ENCODE assay signal across 8 mouse cellular contexts in genomic region chr15:5117031-5117601, GRCm38 (mm10). TPM values are rescaled to one million over a fixed set of nuclear protein-coding genes. Genes with fewer than 3 reads are reported as not detected.
DNase-seq lines count a peak whose midpoint lies in the region; ATAC-seq and TF ChIP-seq lines count a peak whose summit lies in the region.

No protein-coding gene starts in this region.

- 3% methylated on average over 22 of the region's 22 CpGs for WGBS in forebrain, embryonic 16.5 days
- 3% methylated on average over 22 of the region's 22 CpGs for WGBS in limb, embryonic 14.5 days
- 3% methylated on average over 22 of the region's 22 CpGs for WGBS in neural tube, embryonic 15.5 days

- no peak for DNase-seq in gastrocnemius, adult 2 months
- DNase-seq in gastrocnemius, postnatal 10 days: no peak
- DNase-seq in limb, embryonic 14.5 days (ENCODE audit: low spot score): no peak
- no peak for DNase-seq in embryo, embryonic 10 days (ENCODE audit: low spot score)
- no peak for DNase-seq in ovary, postnatal 36 days (ENCODE audit: low spot score)

- no peak for ATAC-seq in forebrain, embryonic 16.5 days
- no peak for ATAC-seq in limb, embryonic 14.5 days (ENCODE audit: low FRiP score, low read depth)
- ATAC-seq in neural tube, embryonic 15.5 days (ENCODE audit: low FRiP score): peak; percentile 18; the same call in 1 of the 2 replicates

- H3K4me1 ChIP-seq in E14TG2a.4 (replicated peaks; ENCODE audit: low read depth, low read length): peaks cover 52% of the 10 kb centered on the region
- peaks cover 16% of the 10 kb centered on the region for H3K4me1 ChIP-seq in forebrain, embryonic 16.5 days (replicated peaks; ENCODE audit: control insufficient read depth, insufficient read depth, low read length)
- peaks cover 7% of the 10 kb centered on the region for H3K4me1 ChIP-seq in limb, embryonic 14.5 days (ENCODE audit: control insufficient read depth, insufficient read depth, low read length)
- H3K4me1 ChIP-seq in neural tube, embryonic 15.5 days: peaks cover 29% of the 10 kb centered on the region

- no peak for TF ChIP-seq CTCF in gastrocnemius, adult 2 months (IDR thresholded peaks at IDR 0.05)
- no peak for TF ChIP-seq CTCF in E14TG2a.4 (conservative IDR thresholded peaks at IDR 0.05; ENCODE audit: low read length)

- intact Hi-C loops in gastrocnemius, adult 2 months (cut with DNase I): loop anchor here (2.0 kb wide), 2 partner anchors 28 to 68 kb away; partner anchors contain the start of gene Ttc33

- H3K4me3 ChIP-seq in gastrocnemius, adult 2 months: peak overlapping the region; percentile 98
- H3K4me3 ChIP-seq in E14TG2a.4 (replicated peaks; ENCODE audit: low read length): peak overlapping the region; percentile 97
- H3K4me3 ChIP-seq in forebrain, embryonic 16.5 days (replicated peaks; ENCODE audit: low read length): peak overlapping the region; percentile 97
- peak overlapping the region; percentile 89 for H3K4me3 ChIP-seq in limb, embryonic 14.5 days (replicated peaks; ENCODE audit: low read length)
- H3K4me3 ChIP-seq in neural tube, embryonic 15.5 days (replicated peaks): peak overlapping the region; percentile 95

- H3K36me3 ChIP-seq in E14TG2a.4 (ENCODE audit: insufficient read depth, low read length): peaks cover 55% of the 10 kb centered on the region
- peaks cover 23% of the 10 kb centered on the region for H3K36me3 ChIP-seq in forebrain, embryonic 16.5 days (ENCODE audit: control insufficient read depth, insufficient read depth)
- H3K36me3 ChIP-seq in limb, embryonic 14.5 days (ENCODE audit: control insufficient read depth, insufficient read depth, low read length): peaks cover 46% of the 10 kb centered on the region
- peaks cover 41% of the 10 kb centered on the region for H3K36me3 ChIP-seq in neural tube, embryonic 15.5 days

- TF ChIP-seq POLR2A in limb, embryonic 14.5 days (IDR thresholded peaks at IDR 0.05; ENCODE audit: borderline replicate concordance, extremely low read depth, insufficient read depth, insufficient read length): no peak

- peak overlapping the region; percentile 92 for H3K27ac ChIP-seq in gastrocnemius, adult 2 months
- peak overlapping the region; percentile 72 for H3K27ac ChIP-seq in forebrain, embryonic 16.5 days (ENCODE audit: low read length)
- peak overlapping the region; percentile 94 for H3K27ac ChIP-seq in limb, embryonic 14.5 days (replicated peaks; ENCODE audit: low read depth, low read length)
- H3K27ac ChIP-seq in neural tube, embryonic 15.5 days (replicated peaks): peak overlapping the region; percentile 87

- H3K27me3 ChIP-seq in E14TG2a.4 (ENCODE audit: insufficient read depth, low read length): no peaks in the 10 kb centered on the region
- H3K27me3 ChIP-seq in forebrain, embryonic 16.5 days (replicated peaks; ENCODE audit: control insufficient read depth, insufficient read depth, low read length): no peaks in the 10 kb centered on the region
- no peaks in the 10 kb centered on the region for H3K27me3 ChIP-seq in limb, embryonic 14.5 days (ENCODE audit: control insufficient read depth, insufficient read depth, low read length)
- no peaks in the 10 kb centered on the region for H3K27me3 ChIP-seq in neural tube, embryonic 15.5 days (replicated peaks)

- H3K4me2 ChIP-seq in forebrain, embryonic 16.5 days (ENCODE audit: low read length): peak overlapping the region; percentile 84
- peak overlapping the region; percentile 75 for H3K4me2 ChIP-seq in limb, embryonic 14.5 days (replicated peaks; ENCODE audit: low read depth, low read length, severe bottlenecking)
- H3K4me2 ChIP-seq in neural tube, embryonic 15.5 days: peak overlapping the region; percentile 80

- H3K9ac ChIP-seq in forebrain, embryonic 16.5 days (replicated peaks; ENCODE audit: low read depth, low read length): peak overlapping the region; percentile 96
- peak overlapping the region; percentile 87 for H3K9ac ChIP-seq in limb, embryonic 14.5 days (ENCODE audit: low read depth, low read length, severe bottlenecking)
- peak overlapping the region; percentile 90 for H3K9ac ChIP-seq in neural tube, embryonic 15.5 days (replicated peaks)

- no peaks in the 10 kb centered on the region for H3K9me3 ChIP-seq in E14TG2a.4 (ENCODE audit: low read length)
- H3K9me3 ChIP-seq in forebrain, embryonic 16.5 days (ENCODE audit: control insufficient read depth, low read length): no peaks in the 10 kb centered on the region
- H3K9me3 ChIP-seq in limb, embryonic 14.5 days (ENCODE audit: control insufficient read depth, low read length): no peaks in the 10 kb centered on the region
- no peaks in the 10 kb centered on the region for H3K9me3 ChIP-seq in neural tube, embryonic 15.5 days (replicated peaks)

RNA-seq across cellular contexts. Expression of gene Rpl37, which starts 0.7 kb away (rescaled TPM):
- total RNA-seq in gastrocnemius, adult 2 months (2021): 100 to 1,000 TPM; 178 to 188 TPM
- 100 to 1,000 TPM; 337 to 339 TPM for total RNA-seq in gastrocnemius, postnatal 10 days (2021)
- polyA plus RNA-seq in forebrain, embryonic 16.5 days (2015; fragmentation: Nextera tagmentation; extraction: Ambion mirVana): 335 and 339 TPM in 2 replicates
- polyA plus RNA-seq in limb, embryonic 14.5 days (2012; rRNA removed): 1,000 and 1,908 TPM in 2 replicates
- 812 and 865 TPM in 2 replicates for polyA plus RNA-seq in limb, embryonic 14.5 days (2014; fragmentation: Nextera tagmentation; extraction: Ambion mirVana)
- 343 and 364 TPM in 2 replicates for polyA plus RNA-seq in neural tube, embryonic 15.5 days (2015; fragmentation: Nextera tagmentation; extraction: Ambion mirVana)

RNA-seq across cellular contexts. Expression of gene Card6, which starts 8.8 kb away (rescaled TPM):
- 1 to 10 TPM; 1.9 to 2.0 TPM for total RNA-seq in gastrocnemius, adult 2 months (2021)
- 1 to 10 TPM; 1.6 to 3.5 TPM for total RNA-seq in gastrocnemius, postnatal 10 days (2021)
- 0.35 and 0.40 TPM in 2 replicates for polyA plus RNA-seq in forebrain, embryonic 16.5 days (2015; fragmentation: Nextera tagmentation; extraction: Ambion mirVana)
- polyA plus RNA-seq in limb, embryonic 14.5 days (2012; rRNA removed): 0.76 and 0.98 TPM in 2 replicates
- polyA plus RNA-seq in limb, embryonic 14.5 days (2014; fragmentation: Nextera tagmentation; extraction: Ambion mirVana): 0.54 and 1.3 TPM in 2 replicates
- polyA plus RNA-seq in neural tube, embryonic 15.5 days (2015; fragmentation: Nextera tagmentation; extraction: Ambion mirVana): 0.32 and 0.91 TPM in 2 replicates

RNA-seq across cellular contexts. Expression of gene Prkaa1, which starts 26.5 kb away (rescaled TPM):
- 10 to 100 TPM; 10.0 to 12.7 TPM for total RNA-seq in gastrocnemius, adult 2 months (2021)
- 10 to 100 TPM; 13.0 to 15.1 TPM for total RNA-seq in gastrocnemius, postnatal 10 days (2021)
- polyA plus RNA-seq in forebrain, embryonic 16.5 days (2015; fragmentation: Nextera tagmentation; extraction: Ambion mirVana): 14.8 and 16.2 TPM in 2 replicates
- 13.4 and 13.5 TPM in 2 replicates for polyA plus RNA-seq in limb, embryonic 14.5 days (2012; rRNA removed)
- polyA plus RNA-seq in limb, embryonic 14.5 days (2014; fragmentation: Nextera tagmentation; extraction: Ambion mirVana): 17.7 and 20.4 TPM in 2 replicates
- polyA plus RNA-seq in neural tube, embryonic 15.5 days (2015; fragmentation: Nextera tagmentation; extraction: Ambion mirVana): 14.5 and 16.9 TPM in 2 replicates

RNA-seq across cellular contexts. Expression of gene C7, which starts 53.6 kb away (rescaled TPM):
- 1 to 10 TPM; 1.1 to 8.6 TPM for total RNA-seq in gastrocnemius, adult 2 months (2021)
- under 1 TPM in 1 of 2 experiments, not detected in 1; 0.09 TPM for total RNA-seq in gastrocnemius, postnatal 10 days (2021)
- polyA plus RNA-seq in forebrain, embryonic 16.5 days (2015; fragmentation: Nextera tagmentation; extraction: Ambion mirVana): 0.08 TPM in 1 of 2 replicates, not detected in the other
- 0.05 and 0.26 TPM in 2 replicates for polyA plus RNA-seq in limb, embryonic 14.5 days (2012; rRNA removed)
- 0.11 and 0.28 TPM in 2 replicates for polyA plus RNA-seq in limb, embryonic 14.5 days (2014; fragmentation: Nextera tagmentation; extraction: Ambion mirVana)
- polyA plus RNA-seq in neural tube, embryonic 15.5 days (2015; fragmentation: Nextera tagmentation; extraction: Ambion mirVana): 0.08 TPM in 1 of 2 replicates, not detected in the other
